Mouse (Mus musculus) ovary, postnatal 36 days (tissue): ENCODE results near the gene Gm11568.
"Not testable (repeated sequence)": the region's sequence is repeated elsewhere in the genome, so short reads cannot be mapped to it uniquely, and the experiment has no call there.

Experiments
- DNase-seq: peaks from one replicate; pipeline ENCODE4 v3.0.0; 2022; ENCODE audit warnings: low spot score, mixed read lengths

The Gm11568 gene

DNA sequence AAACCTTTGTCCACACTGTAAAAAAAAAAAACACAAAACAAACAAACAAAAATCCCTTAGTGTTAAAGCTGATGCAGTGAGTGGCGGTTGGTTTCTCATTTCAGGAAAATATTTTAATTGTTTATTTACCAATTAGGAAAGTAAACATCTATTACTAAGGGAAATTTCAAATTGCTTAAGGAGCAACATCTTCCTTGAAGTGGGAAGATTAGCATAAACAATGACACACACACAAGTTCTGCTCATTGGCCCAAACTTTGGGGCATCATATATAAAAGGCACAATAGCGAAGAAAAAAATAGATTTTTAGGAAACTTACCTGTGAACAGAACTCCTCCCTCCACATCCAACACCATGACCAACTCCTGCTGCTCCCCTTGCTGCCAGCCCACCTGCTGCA is at the start of gene Gm11568:
Gm11568 (plus strand) TSS at position 301 of the 400 bp plus-strand sequence.
- no peak for DNase-seq

DNA sequence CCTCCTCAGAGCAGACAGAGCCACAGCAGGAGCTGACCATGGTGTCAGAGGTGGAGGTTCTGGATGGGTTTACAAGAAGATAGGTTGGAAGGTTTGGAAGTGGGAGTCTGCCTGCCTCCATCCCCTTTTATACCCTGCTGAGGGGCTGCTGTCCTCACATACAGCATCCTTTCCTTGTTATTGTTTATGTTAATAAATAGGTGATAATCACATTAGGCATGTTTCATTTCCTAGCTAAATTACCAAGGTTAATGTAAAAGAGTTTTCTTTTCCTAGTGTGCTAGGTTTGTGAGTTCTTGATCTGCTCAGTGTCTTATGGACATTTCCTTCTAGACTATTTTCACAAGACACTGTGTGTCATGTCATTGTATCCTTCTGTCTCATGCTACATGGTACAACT is 47.9 kb upstream of the Gm11568 start, which contains the start of gene Krtap4-13:
Krtap4-13 (minus strand) TSS at position 101 of the 400 bp plus-strand sequence.
- not testable (repeated sequence) for DNase-seq

DNA sequence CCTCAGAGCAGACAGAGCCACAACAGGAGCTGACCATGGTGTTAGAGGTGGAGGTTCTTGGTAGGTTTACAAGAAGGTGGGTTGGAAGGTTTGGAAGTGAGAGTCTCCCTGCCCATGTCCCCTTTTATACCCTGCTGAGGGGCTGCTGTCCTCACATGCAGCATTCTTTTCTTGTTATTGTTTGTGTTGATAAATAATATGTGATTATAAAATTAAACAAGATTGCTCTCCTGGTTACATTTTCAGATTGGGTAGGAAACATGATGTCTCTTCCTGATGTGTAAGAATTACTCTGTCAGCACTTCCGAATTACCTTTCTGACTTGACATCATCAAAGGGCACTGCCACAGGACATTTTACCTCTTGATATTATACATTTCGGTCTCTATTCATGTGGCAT is 42.2 kb upstream of the Gm11568 start, which contains the start of gene Gm11564:
Gm11564 (minus strand) TSS at position 101 of the 400 bp plus-strand sequence.
- DNase-seq: not testable (repeated sequence)

DNA sequence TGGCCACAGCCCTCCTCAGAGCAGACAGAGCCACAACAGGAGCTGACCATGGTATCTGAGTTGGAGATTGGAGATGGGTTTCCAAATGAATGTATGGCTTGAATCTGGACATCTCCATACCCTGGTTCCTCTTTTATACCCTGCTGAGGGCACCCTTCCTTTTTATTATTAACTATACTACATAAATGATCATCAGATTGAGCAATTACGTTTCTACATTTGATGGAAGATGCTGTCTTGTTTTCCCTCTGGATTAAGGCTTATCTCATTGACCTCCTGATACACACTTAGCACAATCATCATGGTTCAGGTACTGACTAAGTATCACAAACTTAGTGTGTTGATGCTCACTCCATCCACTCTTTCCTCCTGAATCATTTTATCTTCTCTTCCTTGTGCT is 19.8 kb upstream of the Gm11568 start, which contains the start of gene 2300003K06Rik:
2300003K06Rik (minus strand) TSS at position 101 of the 400 bp plus-strand sequence.
- DNase-seq: no peak

DNA sequence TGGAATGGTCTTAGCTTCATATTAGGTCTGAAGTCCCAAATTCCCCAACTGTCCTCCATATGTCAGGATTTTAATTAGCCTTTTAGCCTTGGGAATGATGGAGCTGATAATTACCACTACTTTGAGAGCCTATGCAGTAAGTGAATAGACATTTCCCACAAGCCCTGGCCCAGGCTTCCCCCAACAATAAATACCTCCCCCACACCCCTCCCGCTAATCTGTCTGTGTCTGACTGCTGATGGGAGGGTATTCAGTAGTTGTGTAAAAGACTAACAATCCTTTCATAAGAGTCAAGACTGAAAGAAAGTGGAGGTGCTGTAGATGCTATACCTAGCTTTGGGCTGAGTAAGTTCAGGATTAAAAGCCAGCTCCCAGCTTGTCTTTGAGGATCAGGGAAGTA is 15.5 kb upstream of the Gm11568 start:
- DNase-seq: no peak

DNA sequence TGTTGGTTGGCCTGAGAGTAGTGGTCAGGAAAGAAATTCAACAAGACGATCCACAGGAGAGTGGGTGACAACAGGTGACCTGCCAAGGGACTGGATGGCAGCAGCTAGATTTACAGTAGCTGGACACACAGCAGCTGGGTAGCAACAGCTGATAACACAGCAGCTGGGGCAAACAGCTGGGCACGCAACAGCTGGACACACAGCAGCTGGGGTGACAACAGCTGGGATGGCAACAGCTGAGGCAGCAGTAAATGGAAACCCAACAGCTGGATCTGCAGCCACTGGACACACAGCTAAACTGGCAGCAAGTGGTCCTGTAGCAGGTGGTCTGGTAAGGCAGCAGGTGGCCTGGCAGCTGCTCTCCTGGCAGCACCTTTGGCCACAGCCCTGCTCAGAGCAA is 11.0 kb upstream of the Gm11568 start:
- no peak for DNase-seq

DNA sequence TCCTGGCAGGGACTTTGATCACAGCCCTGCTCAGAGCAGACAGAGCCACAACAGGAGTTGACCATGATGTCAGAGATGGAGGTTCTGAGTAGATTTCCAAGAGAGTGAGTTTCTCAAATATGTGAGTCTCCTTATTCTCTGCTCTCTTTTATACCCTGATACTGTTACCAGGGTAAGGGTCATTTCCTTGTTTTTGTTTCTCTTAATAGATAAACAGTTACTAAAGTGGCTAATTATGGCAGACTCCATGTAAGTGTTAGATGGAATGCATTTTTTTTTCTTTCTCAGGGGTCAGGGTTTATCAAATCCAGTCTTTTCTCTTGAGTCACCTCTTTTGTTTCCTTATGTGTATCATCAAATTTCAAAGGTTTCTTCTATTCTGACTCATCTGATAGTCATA is 6.2 kb upstream of the Gm11568 start, which contains the start of gene Krtap4-16:
Krtap4-16 (minus strand) TSS at position 101 of the 400 bp plus-strand sequence.
- DNase-seq: no peak

DNA sequence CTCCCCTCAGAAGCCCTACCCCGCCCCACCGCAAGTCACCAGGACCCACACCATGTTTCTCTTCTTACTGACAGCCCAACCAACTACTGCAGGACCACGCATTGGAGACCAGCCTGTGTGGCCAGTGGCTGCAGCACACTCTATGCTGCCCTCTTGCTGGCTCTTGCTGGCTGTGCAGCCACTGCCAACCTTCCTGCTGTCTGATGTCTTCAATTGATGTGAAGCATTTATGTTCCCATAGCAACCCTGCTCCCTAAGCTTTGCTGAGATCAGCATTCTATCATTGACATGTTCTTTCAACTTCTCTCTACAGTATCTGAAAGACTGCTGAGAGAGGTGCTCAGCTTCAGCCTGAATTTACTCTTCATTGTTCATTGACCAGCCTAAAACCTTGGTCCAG is 3.6 kb upstream of the Gm11568 start:
- no peak for DNase-seq

DNA sequence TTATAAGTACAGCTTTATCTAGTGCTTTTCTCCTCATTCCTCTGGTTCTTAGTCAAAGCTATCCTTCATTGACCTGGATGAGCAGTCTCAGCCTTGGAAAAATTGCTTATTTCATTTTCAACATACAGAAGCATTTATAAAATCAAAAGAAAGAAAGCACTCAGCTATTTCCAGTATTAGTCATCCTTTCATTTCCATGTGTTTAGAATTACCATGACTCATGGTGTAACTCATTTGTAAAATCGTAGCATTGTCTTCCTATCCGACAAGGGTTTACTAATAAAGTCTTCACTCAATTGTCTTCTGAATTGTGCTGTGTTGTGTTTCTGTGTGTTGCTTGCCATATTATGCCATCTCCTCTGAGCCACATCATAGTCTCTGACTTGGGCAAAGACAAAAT is 1.0 kb downstream of the Gm11568 start:
- no peak for DNase-seq

DNA sequence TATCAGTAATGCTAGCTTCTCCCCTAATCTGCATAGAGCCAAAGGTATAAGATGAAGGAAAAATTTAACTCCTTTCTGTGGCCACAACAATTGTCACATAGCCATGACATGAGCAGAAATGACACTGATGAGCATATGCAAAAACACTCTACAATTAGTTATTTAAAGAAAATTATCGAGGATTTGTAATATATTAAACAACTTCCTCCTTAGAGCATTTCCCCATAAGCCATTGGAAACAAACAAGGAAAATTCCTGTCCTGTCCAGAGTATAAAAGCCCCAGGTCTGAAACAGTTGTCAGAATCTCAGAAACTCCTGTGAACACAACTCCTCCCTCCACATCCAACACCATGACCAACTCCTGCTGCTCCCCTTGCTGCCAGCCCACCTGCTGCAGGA is 6.5 kb downstream of the Gm11568 start, which contains the start of gene Gm11559:
Gm11559 (plus strand) TSS at position 301 of the 400 bp plus-strand sequence.
- not testable (repeated sequence) for DNase-seq

DNA sequence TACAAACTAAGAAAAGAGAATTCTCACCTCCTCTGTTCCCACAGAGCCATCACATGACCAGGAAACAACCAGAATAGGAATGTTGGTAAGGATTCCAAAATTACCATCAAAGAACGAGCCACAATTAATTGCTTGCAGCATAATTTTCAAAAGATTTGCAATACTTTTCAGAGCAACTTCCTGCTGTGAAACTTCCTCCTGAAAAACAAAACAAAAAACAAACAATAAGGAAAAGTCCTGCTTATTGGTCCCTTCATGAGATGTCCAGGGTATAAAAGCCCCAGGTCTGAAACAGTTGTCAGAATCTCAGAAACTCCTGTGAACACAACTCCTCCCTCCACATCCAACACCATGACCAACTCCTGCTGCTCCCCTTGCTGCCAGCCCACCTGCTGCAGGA is 15.4 kb downstream of the Gm11568 start, which contains the start of gene Krtap9-1:
Krtap9-1 (plus strand) TSS at position 301 of the 400 bp plus-strand sequence.
- not testable (repeated sequence) for DNase-seq

DNA sequence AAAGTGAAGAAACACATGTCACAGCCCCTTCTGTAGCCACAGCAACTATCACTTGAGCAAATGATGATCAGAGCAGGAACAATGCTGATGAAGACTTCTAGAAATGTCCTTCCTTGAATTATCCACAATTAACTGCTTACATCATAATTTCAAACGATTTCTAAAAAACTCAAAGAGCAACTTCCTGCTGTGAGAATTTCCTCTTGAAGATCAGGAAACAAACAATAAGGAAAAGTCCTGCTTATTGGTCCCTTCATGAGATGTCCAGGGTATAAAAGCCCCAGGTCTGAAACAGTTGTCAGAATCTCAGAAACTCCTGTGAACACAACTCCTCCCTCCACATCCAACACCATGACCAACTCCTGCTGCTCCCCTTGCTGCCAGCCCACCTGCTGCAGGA is 21.2 kb downstream of the Gm11568 start, which contains the start of gene Gm11567:
Gm11567 (plus strand) TSS at position 301 of the 400 bp plus-strand sequence.
- not testable (repeated sequence) for DNase-seq

DNA sequence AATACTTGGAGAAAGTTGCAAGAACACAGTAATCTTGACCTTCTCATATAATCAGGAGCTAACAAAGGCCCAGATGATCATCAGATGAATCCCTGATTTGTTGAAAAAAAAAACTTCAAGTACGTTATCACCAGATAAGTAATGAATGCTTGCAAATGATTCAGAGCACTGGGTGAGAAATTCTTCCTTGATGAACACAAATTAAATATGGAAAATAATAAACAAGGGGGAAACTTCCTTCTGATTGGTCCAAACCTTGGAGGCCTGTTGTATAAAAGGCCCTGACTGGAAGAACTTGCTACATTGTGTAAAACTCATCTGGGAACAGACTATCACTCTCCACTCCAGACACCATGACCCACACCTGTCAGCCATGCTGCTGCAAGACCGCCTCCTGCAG is 49.9 kb downstream of the Gm11568 start, which contains the start of gene Krtap31-1:
Krtap31-1 (plus strand) TSS at position 301 of the 400 bp plus-strand sequence.
- DNase-seq: no peak
